Mouse (Mus musculus) heart, postnatal 4 days (tissue): ENCODE data around the gene Ank2. TPM values are rescaled to one million over a fixed set of nuclear protein-coding genes. Genes with fewer than 3 reads are reported as not detected.
"Not testable (repeated sequence)": the region's sequence is repeated elsewhere in the genome, so short reads cannot be mapped to it uniquely, and the experiment has no call there.

Experiments used
- DNase-seq: peaks from one replicate; pipeline ENCODE4 v3.0.0; 2021
- total RNA-seq, 2 experiments: library from RNA; stranded (reverse); gene quantifications; 2 replicates each; pipeline ENCODE4 v1.2.3; 2021

Ank2 gene
- total RNA-seq, 2 experiments from 2014 or later: 223 to 230 TPM

DNA sequence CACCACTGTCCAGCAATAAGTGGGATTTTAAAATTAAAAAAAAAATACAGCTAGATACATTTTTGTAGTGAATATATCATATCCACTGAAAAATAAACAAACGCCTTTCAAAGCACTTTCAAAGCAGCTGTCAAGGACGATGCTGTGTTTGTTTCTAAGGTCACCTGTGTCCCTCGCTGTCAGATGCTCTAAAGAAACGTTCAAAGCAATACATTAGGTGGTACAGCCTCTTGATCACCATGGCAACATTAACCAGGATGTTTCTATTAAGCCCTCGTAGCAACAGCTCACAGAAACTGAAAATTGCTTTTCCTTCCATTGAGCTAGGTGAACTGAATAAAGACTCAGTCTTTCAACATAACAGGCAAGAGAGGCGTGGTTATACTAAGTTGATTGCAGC is 17.5 kb downstream of the Ank2 start:
- no peak for DNase-seq

GRCm38 (mm10) chr3:127480369-127480768 is 18.8 kb downstream of the Ank2 start:
- not testable (repeated sequence) for DNase-seq

DNA sequence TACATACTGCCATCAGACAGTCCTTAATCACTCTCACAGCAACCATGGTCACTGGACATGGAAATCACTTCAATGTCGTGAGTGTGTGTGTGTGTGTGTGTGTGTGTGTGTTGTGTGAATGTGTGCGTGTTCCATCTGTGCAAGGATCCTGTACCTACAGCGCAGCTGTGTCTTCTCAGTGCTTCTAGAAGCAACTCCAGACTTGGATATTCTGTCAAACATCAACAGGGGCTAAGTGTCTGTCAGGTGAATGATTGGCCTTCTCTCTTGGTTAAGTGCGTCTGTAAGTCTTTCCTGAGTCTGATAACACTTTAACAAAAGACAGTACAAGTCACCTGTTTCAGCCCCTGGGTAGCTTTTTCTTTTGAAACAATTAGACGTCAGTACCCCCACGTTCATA is 25.0 kb downstream of the Ank2 start:
- DNase-seq: no peak

DNA sequence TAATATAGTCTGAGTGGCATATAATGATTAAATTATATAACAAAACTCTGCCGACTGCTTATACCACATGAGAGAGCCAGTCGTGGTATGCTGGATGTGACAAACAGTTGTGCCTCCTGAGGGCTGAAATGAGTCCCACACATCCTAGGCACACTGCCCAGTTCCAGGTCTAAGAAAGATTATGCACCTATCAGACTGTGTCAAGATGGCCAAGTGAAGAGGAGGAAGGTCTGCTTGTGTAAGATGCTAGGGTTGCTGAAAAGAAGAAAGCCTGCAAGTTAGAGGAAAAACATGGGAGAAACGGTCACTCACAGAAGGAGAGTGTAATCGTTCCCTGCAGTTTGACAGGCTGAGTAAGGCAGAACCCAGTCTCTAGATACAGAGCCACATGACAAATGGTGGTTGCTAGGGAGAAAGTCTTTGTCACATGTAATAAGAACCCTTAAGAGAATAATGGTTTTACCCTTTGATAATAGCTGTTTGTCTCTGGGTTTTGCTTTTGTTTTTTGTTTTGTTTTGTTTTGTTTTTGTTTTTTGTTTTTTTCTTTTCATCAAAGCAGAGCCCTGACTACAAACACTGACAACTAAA is 29.9 kb downstream of the Ank2 start:
- DNase-seq: no peak

- no peak for DNase-seq
These were observed 30.6 kb downstream of the Ank2 start for GRCm38 (mm10) chr3:127468569-127468968.

DNA sequence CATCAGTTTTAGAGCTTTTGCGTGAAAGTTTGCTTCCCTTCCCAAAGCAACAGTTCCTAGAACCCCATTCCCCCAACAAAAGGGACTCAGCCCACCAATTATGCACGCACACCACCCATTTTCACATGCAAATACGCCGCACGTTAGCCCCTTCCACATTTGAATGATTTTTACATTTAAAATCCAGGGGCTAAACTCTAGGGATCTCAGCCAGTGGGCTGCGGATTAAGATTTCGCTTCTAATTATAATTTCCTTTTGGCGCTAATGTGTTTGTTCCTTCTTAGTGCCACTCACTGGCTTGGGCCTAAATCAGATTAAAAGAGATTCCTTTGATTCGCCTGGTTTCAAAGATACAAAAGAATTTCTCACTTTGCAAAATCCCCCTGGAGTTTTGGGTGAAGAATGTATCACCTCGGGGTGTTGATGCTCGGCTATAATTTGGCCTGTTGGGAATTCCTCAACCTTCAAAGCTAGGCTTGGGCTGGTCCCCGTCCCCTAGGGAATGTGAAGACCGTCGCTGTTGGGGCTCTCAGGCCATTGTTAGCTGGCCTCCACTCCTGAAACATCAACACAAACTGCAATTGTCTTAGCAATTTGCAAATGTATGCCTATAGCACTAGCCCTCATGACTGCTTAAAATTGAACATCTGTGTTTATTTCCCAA is 35.2 kb downstream of the Ank2 start:
- no peak for DNase-seq

GRCm38 (mm10) chr3:127463165-127463564 is 36.0 kb downstream of the Ank2 start:
- no peak for DNase-seq

- DNase-seq: no peak
These were observed 36.7 kb downstream of the Ank2 start for GRCm38 (mm10) chr3:127462413-127462812.

GRCm38 (mm10) chr3:127460891-127461437 is 38.2 kb downstream of the Ank2 start:
- DNase-seq: no peak

GRCm38 (mm10) chr3:127459858-127460257 is 39.3 kb downstream of the Ank2 start:
- no peak for DNase-seq

GRCm38 (mm10) chr3:127458925-127459324 is 40.2 kb downstream of the Ank2 start:
- no peak for DNase-seq

DNA sequence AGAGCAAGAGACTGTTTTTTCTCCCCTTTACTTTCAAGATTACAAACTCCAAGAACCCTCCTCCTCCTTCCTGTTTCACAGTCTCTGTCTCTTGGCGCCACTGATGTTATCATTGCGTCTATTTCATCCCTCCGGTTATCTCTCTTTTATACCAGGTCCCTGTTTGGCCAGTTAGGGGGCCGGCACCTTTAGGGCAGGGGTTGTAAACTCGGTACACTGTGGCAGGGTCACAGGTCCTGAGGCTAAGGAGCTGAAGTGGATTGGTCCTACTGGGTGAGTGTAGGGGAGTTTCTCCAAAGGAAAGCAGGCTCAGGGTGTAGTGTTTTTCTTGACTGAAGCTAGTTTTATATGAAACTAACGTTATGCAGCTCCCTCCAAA is 40.7 kb downstream of the Ank2 start:
- no peak for DNase-seq

GRCm38 (mm10) chr3:127457761-127458419 is 41.3 kb downstream of the Ank2 start:
- no peak for DNase-seq

DNA sequence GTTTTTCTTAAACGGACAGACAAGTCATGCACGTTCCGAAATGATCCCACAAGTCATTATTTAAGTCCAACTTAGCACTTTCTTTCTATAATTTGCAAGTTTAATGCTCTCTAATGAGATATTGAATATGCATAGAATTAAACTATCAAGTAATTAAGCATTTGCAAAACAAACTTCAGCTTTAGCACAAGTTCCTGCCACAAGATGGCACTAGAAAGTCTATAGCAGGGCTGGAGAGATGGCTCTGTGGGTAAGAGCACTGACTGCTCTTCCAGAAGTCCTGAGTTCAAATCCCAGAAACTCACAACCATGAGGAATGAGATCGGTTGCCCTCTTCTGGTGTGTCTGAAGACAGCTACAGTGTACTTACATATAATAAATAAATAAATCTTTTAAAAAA is 45.4 kb downstream of the Ank2 start:
- DNase-seq: no peak

GRCm38 (mm10) chr3:127453254-127453653 is 45.9 kb downstream of the Ank2 start:
- DNase-seq: no peak

DNA sequence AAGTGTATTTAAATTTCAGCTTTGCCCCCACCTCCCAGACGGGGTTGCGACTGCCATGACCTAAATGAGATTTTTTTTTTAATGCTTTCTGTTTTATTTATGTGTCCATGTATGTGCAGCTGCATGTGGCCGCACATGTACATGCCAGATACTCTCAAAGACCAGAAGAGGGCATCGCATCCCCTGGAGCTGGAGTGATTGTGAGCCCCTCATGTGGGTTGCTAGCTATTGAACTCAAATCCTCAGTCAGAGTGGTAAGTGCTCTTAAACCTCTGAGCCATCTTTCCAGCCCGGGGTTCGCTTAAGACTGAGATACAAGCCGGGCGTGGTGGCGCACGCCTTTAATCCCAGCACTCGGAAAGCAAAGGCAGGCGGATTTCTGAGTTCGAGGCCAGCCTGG is 46.9 kb downstream of the Ank2 start:
- DNase-seq: no peak

DNA sequence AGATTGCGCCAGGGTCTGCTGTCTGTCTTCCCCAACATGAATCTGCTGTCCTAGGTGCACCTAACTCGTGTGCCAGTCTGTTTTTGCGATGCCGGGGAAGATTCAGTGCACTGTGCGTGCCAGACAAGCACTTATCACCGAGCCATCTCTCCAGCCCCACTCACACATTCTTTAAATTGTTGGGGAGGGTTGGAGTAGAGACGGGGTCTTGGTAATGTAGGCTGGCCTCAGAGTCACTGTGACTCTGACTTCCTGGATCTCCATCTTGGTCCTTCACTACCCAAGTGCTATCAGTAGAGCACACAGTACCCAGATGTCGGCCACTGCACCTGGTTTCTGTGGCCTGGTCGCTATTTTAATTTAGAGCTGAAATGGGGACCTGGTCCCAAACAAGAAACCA is 47.4 kb downstream of the Ank2 start:
- DNase-seq: no peak

DNA sequence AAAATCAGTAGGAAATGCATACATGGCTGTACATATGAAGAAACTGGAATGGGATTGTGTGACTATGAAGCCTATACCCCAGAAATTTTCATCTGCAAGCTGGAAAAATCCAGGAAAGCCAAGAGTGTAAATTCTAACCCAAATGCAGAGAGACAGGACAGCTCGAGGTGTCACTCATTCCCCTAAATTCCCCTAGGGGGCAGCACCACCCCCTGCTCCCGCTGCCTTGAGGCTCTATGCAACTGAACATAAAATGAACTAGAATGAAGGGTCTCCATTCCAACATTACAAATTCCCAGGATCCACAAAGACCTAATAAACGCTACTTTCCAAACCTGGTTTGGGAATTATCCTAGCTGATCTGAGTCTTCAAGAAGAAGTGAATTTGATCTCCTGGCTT is 48.1 kb downstream of the Ank2 start:
- peak; percentile 54 for DNase-seq

GRCm38 (mm10) chr3:127446173-127446572 is 53.0 kb downstream of the Ank2 start:
- DNase-seq: peak; percentile 76

DNA sequence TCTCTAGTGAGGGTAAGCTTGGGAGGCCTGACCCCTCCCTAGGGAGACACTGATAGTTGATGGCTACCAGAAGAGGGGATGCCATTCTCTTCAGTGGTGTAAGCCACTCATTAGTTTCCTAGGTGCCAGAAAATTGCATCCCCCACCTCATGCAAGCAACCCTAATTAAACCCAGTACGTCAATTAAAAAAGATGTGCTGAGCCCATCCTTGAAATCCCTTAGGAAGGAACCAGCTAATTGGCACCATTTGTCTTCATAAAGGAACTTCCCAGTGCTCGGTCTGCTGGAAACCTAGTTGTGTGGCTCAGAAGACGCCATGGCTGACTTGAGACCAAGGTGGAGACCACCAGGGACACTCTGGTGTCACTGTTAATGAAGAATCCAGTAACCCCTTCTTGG is 65.9 kb downstream of the Ank2 start:
- no peak for DNase-seq

- DNase-seq: peak; percentile 22
These were observed 69.3 kb downstream of the Ank2 start for GRCm38 (mm10) chr3:127429866-127430265.

DNA sequence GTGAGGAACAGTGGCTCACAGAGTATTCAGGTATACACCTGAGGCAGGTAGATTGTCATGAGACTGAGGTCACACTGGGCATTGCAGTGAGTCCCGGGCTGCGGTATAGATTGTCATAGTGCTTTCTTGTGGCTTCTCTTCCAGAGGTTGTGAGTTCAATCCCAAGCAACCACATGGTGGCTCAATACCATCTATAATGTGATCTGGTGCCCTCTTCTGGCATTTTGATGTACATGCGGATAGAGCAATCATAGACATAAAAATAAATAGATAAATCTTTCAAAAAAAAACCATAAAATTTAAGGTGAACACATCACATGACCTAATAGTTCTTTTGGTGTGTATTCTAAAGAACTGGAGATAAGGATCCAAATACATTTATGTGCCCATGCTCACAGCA is 70.6 kb downstream of the Ank2 start:
- no peak for DNase-seq

DNA sequence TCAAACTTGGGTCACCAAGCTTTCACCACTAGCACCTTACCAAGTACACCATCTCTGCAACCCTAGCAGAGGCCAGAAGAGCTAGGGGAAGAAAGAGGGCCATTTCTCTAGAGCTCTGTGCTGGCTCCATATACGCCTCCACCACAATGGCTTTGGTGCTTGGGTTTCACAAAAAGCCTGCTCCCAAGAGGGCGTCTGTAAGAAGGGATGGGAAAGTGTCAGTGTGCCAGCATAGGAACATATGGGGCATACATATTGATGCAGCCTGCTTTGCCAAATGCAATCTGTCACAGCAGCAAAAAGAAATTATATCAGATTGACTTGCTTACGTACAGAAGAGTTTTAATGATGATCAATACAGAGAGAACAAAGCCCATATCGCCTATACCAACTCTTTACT is 82.2 kb downstream of the Ank2 start:
- no peak for DNase-seq

DNA sequence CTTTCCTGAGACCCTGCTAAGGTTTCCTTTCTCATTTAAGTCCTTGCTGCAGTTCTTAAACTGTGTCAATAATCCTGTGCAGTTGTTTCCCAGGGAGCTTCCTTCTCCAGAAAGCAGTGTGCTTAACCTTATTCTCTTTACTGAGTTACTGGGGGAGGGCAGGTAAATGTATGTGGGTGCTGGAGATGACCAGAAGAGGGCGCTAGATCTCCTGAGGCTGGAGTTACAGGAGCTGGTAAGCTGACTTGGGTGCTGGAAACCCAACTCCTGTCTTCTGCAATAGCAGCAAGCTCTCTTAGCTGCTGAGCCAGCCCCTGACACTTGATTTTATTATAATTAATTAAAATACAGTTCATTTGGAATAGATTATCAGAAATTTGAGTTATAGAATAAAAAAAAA is 84.7 kb downstream of the Ank2 start:
- no peak for DNase-seq
